Mouse (Mus musculus) splenic B cell, adult 2 months (primary cell): ENCODE data around the gene F9.
A peak's percentile ranks its signal among the peaks of the same experiment; 100 is the strongest.
"Not testable (repeated sequence)": the region's sequence is repeated elsewhere in the genome, so short reads cannot be mapped to it uniquely, and the experiment has no call there.

Experiments used
- DNase-seq: peaks from one replicate; pipeline ENCODE4 v3.0.0-alpha.2; 2011; ENCODE audit warnings: low read depth, low spot score
- H3K27me3 ChIP-seq: 2 replicates; pipeline ENCODE4 v1.6.1; 2012; ENCODE audit warnings: mild to moderate bottlenecking, low read length, moderate library complexity, mixed read lengths; ENCODE audit not compliant: control insufficient read depth, poor library complexity, insufficient read depth, severe bottlenecking
- H3K36me3 ChIP-seq: 2 replicates; pipeline ENCODE4 v1.6.1; 2012; ENCODE audit warnings: mild to moderate bottlenecking, low read length, moderate library complexity, mixed read lengths; ENCODE audit not compliant: control insufficient read depth, poor library complexity, insufficient read depth, severe bottlenecking

F9 gene

DNA sequence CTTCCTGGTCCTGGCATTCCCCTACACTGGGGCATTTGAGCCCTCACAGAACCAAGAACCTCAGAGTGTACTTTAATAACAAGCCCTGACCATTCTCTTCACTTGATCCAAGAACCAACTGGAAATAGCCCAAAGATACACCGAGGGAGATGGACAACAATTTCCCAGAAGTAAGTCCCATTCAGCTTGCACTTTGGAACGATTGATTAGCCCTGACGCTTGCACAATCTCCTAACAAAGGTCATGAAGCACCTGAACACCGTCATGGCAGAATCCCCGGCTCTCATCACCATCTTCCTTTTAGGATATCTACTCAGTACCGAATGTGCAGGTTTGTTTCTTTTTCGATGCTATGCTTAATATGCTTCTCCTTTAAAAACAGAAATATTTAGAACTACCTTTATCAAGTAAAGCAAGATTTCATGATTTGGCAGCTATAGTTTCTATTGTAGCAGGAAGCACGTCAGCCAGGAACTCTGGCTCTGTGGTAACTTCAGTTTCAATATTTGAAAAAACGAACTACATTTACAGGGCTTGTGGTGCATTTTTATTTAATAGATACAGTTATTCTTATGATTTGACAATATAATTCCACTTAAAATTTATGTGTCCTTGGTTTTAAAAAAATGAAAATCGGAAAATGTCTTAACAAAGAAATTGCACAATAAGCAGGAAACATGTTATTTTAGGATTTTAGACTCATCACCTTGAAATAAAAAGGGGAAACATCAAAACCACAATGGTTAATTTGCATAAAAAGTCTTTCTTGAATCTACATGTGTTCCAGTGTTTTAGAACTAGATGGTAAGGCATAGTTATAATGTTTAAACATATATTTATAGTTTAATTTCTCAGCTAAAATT, at the start of gene F9:
TSS of gene F9 (plus strand) at position 244 of the 863 bp plus-strand sequence.
- Histone ChIP-seq H3K36me3 (no peaks in the 10 kb centered on the region), H3K27me3 (no peaks in the 10 kb centered on the region)
- DNase-seq: peak; percentile 63

DNA sequence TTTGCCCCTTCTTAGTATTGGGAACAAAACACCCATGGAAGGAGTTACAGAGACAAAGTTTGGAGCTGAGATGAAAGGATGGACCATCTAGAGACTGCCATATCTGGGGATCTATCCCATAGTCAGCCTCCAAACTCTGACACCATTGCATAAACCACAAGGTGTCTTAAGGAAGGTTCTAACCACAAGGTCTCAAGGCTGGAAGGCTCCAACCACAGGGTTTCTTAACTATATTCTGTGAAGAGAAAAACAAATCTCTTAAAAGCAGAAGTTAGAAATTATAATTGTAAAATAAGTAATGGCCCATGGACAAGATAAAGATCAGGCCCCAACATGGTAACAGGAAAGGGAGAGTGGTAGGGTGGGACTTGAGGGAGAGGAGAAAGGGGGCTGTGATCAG, 29.5 kb upstream of the F9 start:
- H3K36me3 ChIP-seq, H3K27me3 ChIP-seq: not testable (repeated sequence)
- DNase-seq: peak; percentile 0

DNA sequence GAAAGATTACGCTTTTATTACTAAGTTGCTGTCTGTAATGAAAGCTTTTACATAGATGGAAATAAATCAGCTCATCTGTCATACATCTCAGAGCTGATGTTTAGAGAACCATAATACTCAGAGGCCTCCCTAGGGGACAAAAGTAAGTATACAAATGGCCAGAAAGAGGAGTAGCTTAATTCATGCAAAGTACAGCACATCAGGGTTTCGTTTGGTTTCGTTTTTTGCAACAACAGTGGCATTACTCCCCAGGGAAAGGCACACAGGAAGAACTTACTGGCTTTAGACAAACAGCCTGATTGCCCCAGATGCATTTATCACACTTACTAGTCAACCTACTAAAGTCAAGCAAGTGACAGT, 800 bp downstream of the F9 start:
- DNase-seq: peak; percentile 79
- H3K36me3 ChIP-seq: no peaks in the 10 kb centered on the region

DNA sequence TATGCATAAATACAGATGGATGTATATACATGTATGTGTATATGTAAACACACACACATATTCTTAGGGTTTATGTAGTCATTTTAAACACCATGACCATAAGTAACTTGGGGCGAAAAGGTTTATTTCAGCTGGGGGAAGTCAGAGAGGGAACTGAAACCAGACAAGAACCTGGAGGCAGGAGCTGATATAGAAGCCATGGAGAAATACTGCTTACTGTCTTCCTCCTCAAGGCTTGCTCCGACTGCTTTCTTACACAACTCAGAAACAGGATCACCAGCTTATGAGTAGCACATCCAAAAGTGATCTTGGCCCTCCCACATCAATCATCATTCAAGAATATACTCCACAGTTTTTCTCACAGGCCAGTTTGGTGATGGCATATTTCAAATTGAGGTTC, 2.2 kb downstream of the F9 start:
- no peaks in the 10 kb centered on the region for H3K27me3 ChIP-seq

More for the DNA sequence above, 800 bp downstream of the F9 start:
- no peaks in the 10 kb centered on the region for H3K27me3 ChIP-seq

DNA sequence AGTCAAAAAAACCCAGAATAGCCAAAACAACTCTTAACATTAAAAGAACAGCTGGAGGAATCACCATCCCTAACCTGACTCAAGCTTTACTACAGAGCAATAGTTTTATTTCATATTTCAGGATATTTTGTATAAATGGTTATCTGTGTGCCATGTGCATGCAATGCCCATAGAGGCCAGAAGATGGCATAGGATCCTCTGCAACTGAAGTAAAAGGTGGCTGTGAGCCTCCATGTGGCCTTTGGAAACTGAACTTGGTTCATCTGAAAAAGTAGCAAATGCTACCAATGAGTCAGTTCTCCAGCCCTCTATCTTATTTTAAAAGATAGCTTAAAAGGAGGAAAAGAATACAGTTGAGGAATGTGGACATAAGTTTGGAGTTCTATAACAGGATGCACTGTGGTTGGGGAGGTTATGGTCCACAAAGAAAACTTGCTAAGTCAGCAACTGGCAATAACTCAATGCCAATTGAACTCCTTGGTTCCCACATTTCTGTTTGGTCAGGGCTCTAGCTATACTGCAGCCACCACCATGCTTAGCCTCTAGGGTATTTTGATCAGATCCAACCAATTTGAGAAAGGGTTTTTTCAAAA, 13.9 kb downstream of the F9 start:
- peak; percentile 69 for DNase-seq
- no peaks in the 10 kb centered on the region for H3K27me3 ChIP-seq
- no peaks in the 10 kb centered on the region for H3K36me3 ChIP-seq

More for the DNA sequence above, 2.2 kb downstream of the F9 start:
- peak; percentile 59 for DNase-seq
- H3K36me3 ChIP-seq: no peaks in the 10 kb centered on the region

DNA sequence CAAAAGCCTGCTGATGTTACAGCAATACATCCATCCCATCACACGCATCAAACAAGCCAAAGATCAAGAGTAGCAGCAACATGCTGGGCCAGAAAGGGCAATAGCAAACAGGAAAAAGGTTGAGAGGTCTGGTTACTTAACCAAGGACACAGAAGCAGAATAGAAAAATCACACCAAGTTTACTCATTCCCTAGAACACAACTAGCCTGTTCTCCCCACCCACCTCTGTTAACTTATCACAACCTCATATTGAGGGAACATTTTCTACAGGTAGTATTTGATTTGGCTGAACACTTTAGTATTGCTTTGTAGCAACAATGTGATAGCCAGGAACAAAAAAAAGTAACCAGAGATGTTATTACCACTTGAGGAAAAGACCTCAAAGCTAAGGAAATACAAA, 15.3 kb downstream of the F9 start:
- DNase-seq: no peak
- Histone ChIP-seq H3K36me3 (no peaks in the 10 kb centered on the region), H3K27me3 (no peaks in the 10 kb centered on the region)

DNA sequence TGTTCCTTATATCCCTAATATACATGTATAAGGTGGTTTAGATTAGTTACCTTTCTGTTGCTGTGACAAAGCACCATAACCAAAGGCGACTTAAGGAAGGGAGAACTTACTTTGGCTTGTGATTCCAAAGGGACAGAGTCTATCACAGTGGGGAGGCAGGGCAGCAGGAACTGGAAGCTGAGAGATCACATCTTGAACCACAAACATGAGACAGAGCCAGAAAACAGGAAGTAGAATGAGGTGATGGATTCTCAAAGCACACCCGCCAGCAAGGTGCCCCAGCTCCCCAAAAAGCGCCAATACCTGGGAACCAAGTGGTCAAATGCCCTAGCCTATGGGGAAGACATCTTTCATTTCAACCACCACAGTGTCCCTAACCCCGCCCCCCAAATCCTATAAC, 21.7 kb downstream of the F9 start:
- peak; percentile 9 for DNase-seq
- no peaks in the 10 kb centered on the region for H3K36me3 ChIP-seq
- H3K27me3 ChIP-seq: no peaks in the 10 kb centered on the region

DNA sequence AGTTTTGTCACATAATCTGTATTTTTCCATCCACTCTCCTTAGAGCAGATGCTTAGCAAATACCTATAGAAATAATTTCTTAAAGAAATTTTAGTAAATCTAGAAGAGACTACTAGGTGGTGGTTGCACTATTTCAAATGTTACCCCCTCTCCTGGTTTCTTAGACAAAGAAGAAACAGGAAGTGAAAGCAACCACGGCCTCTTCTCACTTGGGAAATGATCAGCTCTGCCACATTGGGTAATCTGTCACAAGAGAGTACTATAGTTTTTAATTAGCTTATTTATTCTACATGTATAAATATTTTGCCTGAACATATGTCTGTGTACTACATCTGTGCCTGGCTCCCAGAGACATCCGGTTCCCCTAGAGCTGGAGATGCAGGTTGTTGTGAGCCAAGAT, 22.3 kb downstream of the F9 start:
- DNase-seq: peak; percentile 56
- Histone ChIP-seq H3K27me3 (no peaks in the 10 kb centered on the region), H3K36me3 (no peaks in the 10 kb centered on the region)

DNA sequence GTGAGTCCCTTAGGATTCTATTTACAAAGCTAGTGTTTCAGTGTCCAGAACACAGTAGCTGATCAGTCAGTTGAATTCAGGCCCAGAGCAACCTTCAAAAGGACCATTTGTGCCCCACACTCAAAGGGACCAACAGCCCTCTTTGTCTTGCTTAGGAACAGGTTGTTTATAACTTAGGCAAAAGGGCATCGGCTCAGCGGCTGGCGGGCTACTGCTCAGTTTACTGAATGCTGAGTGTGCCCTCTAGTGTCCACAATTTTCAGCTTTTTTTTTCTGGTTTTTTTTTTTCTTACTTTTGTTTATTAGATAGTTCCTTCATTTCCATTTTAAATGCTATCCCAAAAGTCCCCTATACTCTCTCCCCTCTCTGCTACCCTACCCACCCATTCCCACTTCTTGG, 27.4 kb downstream of the F9 start:
- no peaks in the 10 kb centered on the region for H3K27me3 ChIP-seq
- DNase-seq: peak; percentile 64
- H3K36me3 ChIP-seq: no peaks in the 10 kb centered on the region

DNA sequence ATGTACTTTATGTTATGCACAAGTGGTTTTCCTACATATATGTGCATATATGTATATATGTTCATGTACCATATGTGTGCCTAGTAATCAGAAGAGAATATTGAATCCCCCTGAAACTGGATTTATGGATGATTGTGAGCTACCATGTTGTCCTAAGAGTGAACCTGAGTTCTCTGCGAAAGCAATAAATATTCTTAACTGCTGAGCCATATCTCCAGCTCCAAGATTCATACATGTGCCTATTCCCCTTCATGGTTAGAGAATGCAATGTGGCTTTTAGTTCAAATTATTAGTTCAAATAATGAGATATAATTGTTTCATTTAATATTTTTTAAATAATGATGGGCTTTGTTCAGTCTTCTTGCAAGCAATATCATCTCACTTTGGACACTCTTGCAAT, 55.5 kb downstream of the F9 start:
- Histone ChIP-seq H3K36me3 (no peaks in the 10 kb centered on the region), H3K27me3 (no peaks in the 10 kb centered on the region)
- no peak for DNase-seq

DNA sequence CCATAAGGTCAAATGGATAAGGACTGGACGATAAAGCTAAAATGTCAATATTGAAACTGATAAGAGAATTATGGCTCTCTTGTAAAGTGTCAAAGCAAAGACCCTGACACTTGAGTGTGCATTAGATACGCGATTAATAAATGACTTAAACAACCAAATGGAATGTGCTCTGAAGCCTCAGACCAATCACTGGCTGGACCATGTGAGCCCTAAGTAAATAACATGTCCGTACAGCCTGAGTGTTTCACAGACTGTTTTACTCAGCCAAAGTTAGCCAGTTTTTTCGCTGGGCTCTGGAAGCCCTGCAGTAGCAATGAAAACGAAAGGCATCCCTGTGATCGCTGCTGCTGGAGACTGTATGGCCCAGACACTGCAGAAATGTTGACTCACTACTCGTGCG, 55.9 kb downstream of the F9 start:
- DNase-seq: no peak
- Histone ChIP-seq H3K27me3 (no peaks in the 10 kb centered on the region), H3K36me3 (no peaks in the 10 kb centered on the region)

DNA sequence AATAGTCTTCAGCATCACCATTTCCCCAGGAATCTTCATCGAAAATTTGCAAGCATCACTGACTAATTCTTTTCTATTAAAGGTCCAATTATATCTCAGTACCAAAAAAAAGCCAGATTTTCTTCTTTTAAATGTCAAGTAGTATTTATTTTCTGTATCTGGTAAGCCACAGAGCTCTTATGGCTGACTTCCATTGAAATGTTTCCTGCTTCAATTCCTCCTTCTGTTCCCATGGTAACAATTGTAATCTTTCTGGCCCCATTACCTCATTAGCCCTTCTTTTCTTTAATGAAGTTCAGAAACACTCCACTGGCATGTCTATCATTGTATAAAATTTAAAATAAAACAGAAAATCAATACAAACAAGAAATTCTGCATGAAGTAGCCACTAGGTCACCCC, 76.1 kb downstream of the F9 start:
- Histone ChIP-seq H3K27me3 (no peaks in the 10 kb centered on the region), H3K36me3 (no peaks in the 10 kb centered on the region)
- no peak for DNase-seq
